Mouse (Mus musculus) spleen, postnatal 4 days (tissue): ENCODE results near the gene S1pr3.

Experiments used
- DNase-seq, 2 experiments: peaks; one replicate each; pipeline ENCODE4 v3.0.0; 2022; ENCODE audit warnings: low spot score in 2 of 2

The S1pr3 gene

GRCm38 (mm10) chr13:51405731-51406320 lies 2.6 kb upstream of the S1pr3 start:
- DNase-seq, result no peak

- no peak for DNase-seq
Measured at GRCm38 (mm10) chr13:51407541-51408217, 760 bp upstream of the S1pr3 start.

GRCm38 (mm10) chr13:51409936-51410481 lies 1.6 kb downstream of the S1pr3 start:
- DNase-seq, result no peak

GRCm38 (mm10) chr13:51411243-51411642 lies 2.8 kb downstream of the S1pr3 start:
- DNase-seq, result no peak

GRCm38 (mm10) chr13:51411696-51412430 lies 3.4 kb downstream of the S1pr3 start:
- DNase-seq, result no peak

GRCm38 (mm10) chr13:51413461-51413860 lies 5.0 kb downstream of the S1pr3 start:
- peak in 1 of 2 experiments; percentile 25 for DNase-seq

- DNase-seq, result no peak
Measured at GRCm38 (mm10) chr13:51416727-51417126, 8.3 kb downstream of the S1pr3 start.

GRCm38 (mm10) chr13:51417796-51418195 lies 9.4 kb downstream of the S1pr3 start:
- no peak for DNase-seq

- DNase-seq, result peak; percentile 79 to 93
Measured at GRCm38 (mm10) chr13:51418268-51418941, 10.0 kb downstream of the S1pr3 start.

- no peak for DNase-seq
Measured at GRCm38 (mm10) chr13:51418942-51419451, 10.6 kb downstream of the S1pr3 start.

- DNase-seq, result no peak
Measured at GRCm38 (mm10) chr13:51419501-51419900, 11.1 kb downstream of the S1pr3 start.

GRCm38 (mm10) chr13:51420861-51421260 lies 12.4 kb downstream of the S1pr3 start:
- no peak for DNase-seq

GRCm38 (mm10) chr13:51423647-51424046 lies 15.2 kb downstream of the S1pr3 start:
- no peak for DNase-seq

- DNase-seq, result peak; percentile 46 to 78
Measured at GRCm38 (mm10) chr13:51424647-51425046, 16.2 kb downstream of the S1pr3 start.

GRCm38 (mm10) chr13:51425662-51426443 lies 17.4 kb downstream of the S1pr3 start:
- no peak for DNase-seq

GRCm38 (mm10) chr13:51433371-51433770 lies 24.9 kb downstream of the S1pr3 start:
- DNase-seq, result no peak

GRCm38 (mm10) chr13:51434460-51434859 lies 26.0 kb downstream of the S1pr3 start:
- no peak for DNase-seq

- DNase-seq, result peak in 1 of 2 experiments; percentile 39
Measured at GRCm38 (mm10) chr13:51435146-51435545, 26.7 kb downstream of the S1pr3 start.

GRCm38 (mm10) chr13:51437105-51438085 lies 29.0 kb downstream of the S1pr3 start:
- no peak for DNase-seq

- DNase-seq, result no peak
Measured at GRCm38 (mm10) chr13:51442922-51443321, 34.5 kb downstream of the S1pr3 start.
